Mouse (Mus musculus) CH12.LX (cell line): ENCODE results near the gene Mettl7a1. TPM values are rescaled to one million over a fixed set of nuclear protein-coding genes. Genes with fewer than 3 reads are reported as not detected.
"Not testable (repeated sequence)": the region's sequence is repeated elsewhere in the genome, so short reads cannot be mapped to it uniquely, and the experiment has no call there.

Experiments used
- DNase-seq: peaks from one replicate; pipeline ENCODE4 v3.0.0-alpha.2; 2013; ENCODE audit errors: extremely low read depth
- H3K27ac ChIP-seq: 2 replicates; pipeline ENCODE4 v1.5.1; 2012; ENCODE audit warnings: low read depth, mild to moderate bottlenecking, control low read depth, moderate library complexity; ENCODE audit not compliant: insufficient read depth
- H3K27me3 ChIP-seq: replicated peaks from 2 replicates; pipeline ENCODE3; 2012; ENCODE audit warnings: inconsistent platforms
- H3K36me3 ChIP-seq, 2 experiments: replicated peaks in 1 of 2; 2 replicates each; pipeline versions ENCODE3 to v1.6.1; 2012; ENCODE audit warnings: inconsistent platforms in 1 of 2, low read length in 1 of 2, mild to moderate bottlenecking in 1 of 2, mixed read lengths in 1 of 2, moderate library complexity in 1 of 2; ENCODE audit not compliant: control insufficient read depth in 1 of 2, insufficient read depth in 1 of 2
- H3K4me1 ChIP-seq, 2 experiments: 2 replicates each; pipeline ENCODE4 v1.6.1; 2012; ENCODE audit warnings: inconsistent platforms in 1 of 2, moderate library complexity in 1 of 2; ENCODE audit not compliant: insufficient read depth in 2 of 2, control insufficient read depth in 1 of 2
- H3K4me2 ChIP-seq: 2 replicates; pipeline ENCODE4 v1.6.1; 2012; ENCODE audit warnings: low read depth, mild to moderate bottlenecking, control low read depth; ENCODE audit not compliant: poor library complexity, insufficient read depth, severe bottlenecking
- H3K4me3 ChIP-seq, 3 experiments: fragments of 150-350 bp in 1 of 3; sonication (generic) in 1 of 3; replicated peaks in 1 of 3; 2 replicates each; pipeline versions ENCODE3 to v1.5.1; 2011 to 2012; ENCODE audit warnings: low read depth in 2 of 3, low read length in 2 of 3, mild to moderate bottlenecking in 2 of 3, moderate library complexity in 2 of 3, control low read depth in 1 of 3, improper control_type of control experiment in 1 of 3, inconsistent platforms in 1 of 3, mixed read lengths in 1 of 3; ENCODE audit not compliant: poor library complexity in 1 of 3
- H3K79me2 ChIP-seq: replicated peaks from 2 replicates; pipeline ENCODE4 v1.6.1; 2012; ENCODE audit warnings: mild to moderate bottlenecking, moderate library complexity; ENCODE audit not compliant: control insufficient read depth, poor library complexity, insufficient read depth, severe bottlenecking; ENCODE audit errors: extremely low read depth
- H3K9ac ChIP-seq: 2 replicates; pipeline ENCODE4 v1.6.1; 2012; ENCODE audit warnings: low read depth, mild to moderate bottlenecking, control low read depth, moderate library complexity; ENCODE audit not compliant: insufficient read depth
- H3K9me3 ChIP-seq: replicated peaks from 2 replicates; pipeline ENCODE3; 2012; ENCODE audit warnings: low read length, inconsistent platforms, mixed read lengths
- CTCF ChIP-seq, 2 experiments: IDR thresholded peaks in 1 of 2; conservative IDR thresholded peaks in 1 of 2; 2 replicates each; pipeline ENCODE4 v1.5.1; 2011 to 2012; ENCODE audit warnings: low read depth in 2 of 2, low read length in 2 of 2, improper control_type of control experiment in 1 of 2, inconsistent platforms in 1 of 2, mild to moderate bottlenecking in 1 of 2, moderate library complexity in 1 of 2
- EP300 ChIP-seq: IDR thresholded peaks from 2 replicates; pipeline ENCODE4 v1.6.1; 2011; ENCODE audit warnings: low read length, improper control_type of control experiment
- MAFK ChIP-seq: IDR thresholded peaks from 2 replicates; pipeline ENCODE4 v1.6.1; 2011; ENCODE audit warnings: low read length, improper control_type of control experiment; ENCODE audit not compliant: insufficient replicate concordance
- RAD21 ChIP-seq: IDR thresholded peaks from 2 replicates; pipeline ENCODE4 v1.6.1; 2011; ENCODE audit warnings: low read depth, mild to moderate bottlenecking, low read length, improper control_type of control experiment, moderate library complexity
- SMC3 ChIP-seq: IDR thresholded peaks from 2 replicates; pipeline ENCODE4 v1.6.1; 2011; ENCODE audit warnings: low read depth, low read length, improper control_type of control experiment
- ZMIZ1 ChIP-seq: IDR thresholded peaks from 2 replicates; pipeline ENCODE4 v1.6.1; 2012; ENCODE audit warnings: low read depth, mild to moderate bottlenecking, inconsistent platforms, low read length, improper control_type of control experiment
- dilution Hi-C: fragments of 300-500 bp; cut with MboI; formaldehyde crosslinking; loops from 2 replicates; pipeline ENCODE4 v1.14.3; 2020; ENCODE audit warnings: low sequenced_read_pairs; ENCODE audit not compliant: extremely low pct_unique_long_range_greater_than_20kb, extremely low pct_ligation_motif_present
- in situ Hi-C: fragments of 300-500 bp; cut with MboI; formaldehyde crosslinking; loops from 3 replicates; pipeline ENCODE4 v1.14.3; 2019; ENCODE audit warnings: low sequenced_read_pairs, low pct_ligation_motif_present, low pct_unique_long_range_greater_than_20kb, mixed read lengths
- polyA plus RNA-seq: library from polyadenylated mRNA; unstranded; fragments of >175 nt; gene quantifications from 2 replicates; pipeline ENCODE4 v1.2.1, GENCODE M21; 2012; ENCODE audit warnings: low read depth; ENCODE audit not compliant: insufficient read length
- total RNA-seq, 2 experiments: library from RNA; depleted of rRNA; stranded (reverse); fragments of 300-350 nt in 1 of 2; fragments of >200 nt in 1 of 2; gene quantifications; 2 replicates each; pipeline ENCODE4 v1.2.3; 2012 to 2014

Mettl7a1 gene
- total and polyA plus RNA-seq, 3 experiments: 6.5 to 17.2 (median 14.2) TPM

- Histone ChIP-seq H3K27ac (no peak overlapping the region), H3K27me3 (peaks cover 4% of the 10 kb centered on the region), H3K9me3 (peaks cover 7% of the 10 kb centered on the region), H3K4me2 (no peak overlapping the region), H3K9ac (no peak overlapping the region), H3K79me2 (no peaks in the 10 kb centered on the region), H3K36me3 (no peaks in the 10 kb centered on the region), H3K4me1 (no peaks in the 10 kb centered on the region), H3K4me3 (no peak overlapping the region)
- peak; percentile 62; the same call in 1 of the 2 replicates for TF ChIP-seq MAFK
- TF ChIP-seq ZMIZ1: no peak
- dilution Hi-C loops: no loop called here
- DNase-seq: no peak
- in situ Hi-C loops: no loop called here
Measured at GRCm38 (mm10) chr15:100367119-100367518, 63.2 kb downstream of the Mettl7a1 start.

- no peaks in the 10 kb centered on the region for H3K36me3 ChIP-seq
- peaks cover 6% of the 10 kb centered on the region for H3K9me3 ChIP-seq
- H3K4me1 ChIP-seq: peaks cover 0 to 3% of the 10 kb centered on the region in 2 experiments; a peak in 2 of 4 replicates
- H3K9ac ChIP-seq: no peak overlapping the region
- H3K27ac ChIP-seq: no peak overlapping the region
- no peaks in the 10 kb centered on the region for H3K79me2 ChIP-seq
- TF ChIP-seq SMC3 (peak; percentile 58), CTCF (conservative IDR thresholded peaks at IDR 0.05 in 1 of 2, IDR thresholded peaks at IDR 0.05 in 1 of 2; ENCODE audit: low read depth in 2 of 2, low read length in 2 of 2) (peak; percentile 71 to 76), RAD21 (peak; percentile 70), EP300 (no peak)
- no peak overlapping the region for H3K4me2 ChIP-seq
- in situ Hi-C loops (no loop called here), dilution Hi-C loops (no loop called here)
- peak; percentile 75 for DNase-seq
- no peak overlapping the region for H3K4me3 ChIP-seq
- H3K27me3 ChIP-seq: no peaks in the 10 kb centered on the region
Measured at GRCm38 (mm10) chr15:100375066-100375465, 71.1 kb downstream of the Mettl7a1 start.

- H3K36me3 ChIP-seq, in situ Hi-C loops, dilution Hi-C loops: not testable (repeated sequence)
Measured at GRCm38 (mm10) chr15:100377847-100378505, 74.0 kb downstream of the Mettl7a1 start.

More at GRCm38 (mm10) chr15:100377847-100378505, 74.0 kb downstream of the Mettl7a1 start:
- H3K27ac ChIP-seq, H3K4me2 ChIP-seq, H3K4me3 ChIP-seq, H3K9me3 ChIP-seq, H3K4me1 ChIP-seq, H3K9ac ChIP-seq, DNase-seq, H3K79me2 ChIP-seq, H3K27me3 ChIP-seq: not testable (repeated sequence)
- TF ChIP-seq CTCF (conservative IDR thresholded peaks at IDR 0.05 in 1 of 2, IDR thresholded peaks at IDR 0.05 in 1 of 2; ENCODE audit: low read depth in 2 of 2, low read length in 2 of 2): peak in 1 of 2 experiments; percentile 21; a peak in 2 of 4 replicates

Other genes starting within 250 kb of the Mettl7a1 start
- gene Atf1, start 76.3 kb upstream of the Mettl7a1 start, total RNA-seq (2012; rRNA removed): 28.0 and 28.2 TPM in 2 replicates
- 48.4 and 51.1 TPM in 2 replicates for gene Atf1, start 76.3 kb upstream of the Mettl7a1 start, total RNA-seq (2014; rRNA removed)
- 111 and 133 TPM in 2 replicates for gene Atf1, start 76.3 kb upstream of the Mettl7a1 start, polyA plus RNA-seq
- gene Tmprss12, start 23.3 kb upstream of the Mettl7a1 start, total RNA-seq (2012; rRNA removed): not detected in 2 replicates
- not detected in 2 replicates for gene Tmprss12, start 23.3 kb upstream of the Mettl7a1 start, total RNA-seq (2014; rRNA removed)
- not detected in 2 replicates for gene Tmprss12, start 23.3 kb upstream of the Mettl7a1 start, polyA plus RNA-seq
- gene Mettl7a3, start 30.8 kb downstream of the Mettl7a1 start, total RNA-seq (2012; rRNA removed): 0.17 TPM in 1 of 2 replicates, not detected in the other
- not detected in 2 replicates for gene Mettl7a3, start 30.8 kb downstream of the Mettl7a1 start, total RNA-seq (2014; rRNA removed)
- 0.33 and 0.70 TPM in 2 replicates for gene Mettl7a3, start 30.8 kb downstream of the Mettl7a1 start, polyA plus RNA-seq
- gene Methig1, start 49.0 kb downstream of the Mettl7a1 start, total RNA-seq (2012; rRNA removed): not detected in 2 replicates
- gene Methig1, start 49.0 kb downstream of the Mettl7a1 start, total RNA-seq (2014; rRNA removed): not detected in 2 replicates
- not detected in 2 replicates for gene Methig1, start 49.0 kb downstream of the Mettl7a1 start, polyA plus RNA-seq
- gene Mettl7a2, start 49.1 kb downstream of the Mettl7a1 start, total RNA-seq (2012; rRNA removed): not detected in 2 replicates
- not detected in 2 replicates for gene Mettl7a2, start 49.1 kb downstream of the Mettl7a1 start, total RNA-seq (2014; rRNA removed)
- not detected in 2 replicates for gene Mettl7a2, start 49.1 kb downstream of the Mettl7a1 start, polyA plus RNA-seq
- not detected in 2 replicates for gene Higd1c, start 60.4 kb downstream of the Mettl7a1 start, total RNA-seq (2012; rRNA removed)
- gene Higd1c, start 60.4 kb downstream of the Mettl7a1 start, total RNA-seq (2014; rRNA removed): not detected in 2 replicates
- not detected in 2 replicates for gene Higd1c, start 60.4 kb downstream of the Mettl7a1 start, polyA plus RNA-seq
- gene Gm5475, start 118.0 kb downstream of the Mettl7a1 start, total RNA-seq (2012; rRNA removed): not detected in 2 replicates
- not detected in 2 replicates for gene Gm5475, start 118.0 kb downstream of the Mettl7a1 start, total RNA-seq (2014; rRNA removed)
- not detected in 2 replicates for gene Gm5475, start 118.0 kb downstream of the Mettl7a1 start, polyA plus RNA-seq
- 8.9 and 13.2 TPM in 2 replicates for gene Slc11a2, start 120.9 kb downstream of the Mettl7a1 start, total RNA-seq (2012; rRNA removed)
- gene Slc11a2, start 120.9 kb downstream of the Mettl7a1 start, total RNA-seq (2014; rRNA removed): 11.7 and 13.0 TPM in 2 replicates
- 18.6 and 19.1 TPM in 2 replicates for gene Slc11a2, start 120.9 kb downstream of the Mettl7a1 start, polyA plus RNA-seq
- 30.3 and 39.0 TPM in 2 replicates for gene Letmd1, start 164.9 kb downstream of the Mettl7a1 start, total RNA-seq (2012; rRNA removed)
- gene Letmd1, start 164.9 kb downstream of the Mettl7a1 start, total RNA-seq (2014; rRNA removed): 28.5 and 31.4 TPM in 2 replicates
- gene Letmd1, start 164.9 kb downstream of the Mettl7a1 start, polyA plus RNA-seq: 44.0 and 51.3 TPM in 2 replicates
- 3.5 TPM in 2 replicates for gene Csrnp2, start 191.3 kb downstream of the Mettl7a1 start, total RNA-seq (2012; rRNA removed)
- gene Csrnp2, start 191.3 kb downstream of the Mettl7a1 start, total RNA-seq (2014; rRNA removed): 2.3 and 2.4 TPM in 2 replicates
- gene Csrnp2, start 191.3 kb downstream of the Mettl7a1 start, polyA plus RNA-seq: 2.0 and 2.3 TPM in 2 replicates
- gene Tfcp2, start 247.9 kb downstream of the Mettl7a1 start, total RNA-seq (2012; rRNA removed): 5.8 and 7.8 TPM in 2 replicates
- 6.3 and 6.8 TPM in 2 replicates for gene Tfcp2, start 247.9 kb downstream of the Mettl7a1 start, total RNA-seq (2014; rRNA removed)
- 5.3 and 5.9 TPM in 2 replicates for gene Tfcp2, start 247.9 kb downstream of the Mettl7a1 start, polyA plus RNA-seq